Mouse (Mus musculus): Measurements from ENCODE around the gene Klhdc8a. TPM values are rescaled to one million over a fixed set of nuclear protein-coding genes. Genes with fewer than 3 reads are reported as not detected.
A peak's percentile ranks its signal among the peaks of the same experiment; 100 is the strongest.

Gene Klhdc8a
- polyA plus RNA-seq, 1 experiment from 2014 or later: 0.47 TPM

GRCm38 (mm10) chr1:132308674-132309073 is 10.2 kb downstream of the Klhdc8a start:
- no peaks in the 10 kb centered on the region for H3K9me3 ChIP-seq
- no peak overlapping the region for H3K27ac ChIP-seq
- no peaks in the 10 kb centered on the region for H3K27me3 ChIP-seq
- no peaks in the 10 kb centered on the region for H3K4me1 ChIP-seq
- WGBS: 90% methylated on average over 7 of the region's 7 CpGs
- no peak overlapping the region for H3K4me2 ChIP-seq (replicated peaks)
- H3K9ac ChIP-seq: no peak overlapping the region
- no peak for ATAC-seq (ENCODE audit: insufficient number of reproducible peaks, insufficient read depth, low FRiP score, low TSS enrichment)
- H3K36me3 ChIP-seq: no peaks in the 10 kb centered on the region
- H3K4me3 ChIP-seq: no peak overlapping the region

- H3K9ac ChIP-seq: no peak overlapping the region
- H3K9me3 ChIP-seq: no peaks in the 10 kb centered on the region
- no peak overlapping the region for H3K4me3 ChIP-seq
- WGBS: 63% methylated on average over 7 of the region's 7 CpGs
- H3K27ac ChIP-seq: no peak overlapping the region
- ATAC-seq (ENCODE audit: insufficient number of reproducible peaks, insufficient read depth, low FRiP score, low TSS enrichment): no peak
- H3K4me1 ChIP-seq: no peaks in the 10 kb centered on the region
- peaks cover 10% of the 10 kb centered on the region; the same call in 1 of the 2 replicates for H3K27me3 ChIP-seq
- H3K4me2 ChIP-seq (replicated peaks): no peak overlapping the region
- H3K36me3 ChIP-seq: no peaks in the 10 kb centered on the region
Measured at GRCm38 (mm10) chr1:132310754-132311153, 12.3 kb downstream of the Klhdc8a start.

- Histone ChIP-seq H3K36me3 (no peaks in the 10 kb centered on the region), H3K4me3 (no peak overlapping the region), H3K4me1 (no peaks in the 10 kb centered on the region), H3K9ac (no peak overlapping the region), H3K4me2 (replicated peaks) (no peak overlapping the region), H3K27me3 (peaks cover 15% of the 10 kb centered on the region), H3K9me3 (no peaks in the 10 kb centered on the region), H3K27ac (no peak overlapping the region)
- no peak for ATAC-seq (ENCODE audit: insufficient number of reproducible peaks, insufficient read depth, low FRiP score, low TSS enrichment)
- 74% methylated on average over 10 of the region's 10 CpGs for WGBS
Measured at GRCm38 (mm10) chr1:132311174-132311859, 12.9 kb downstream of the Klhdc8a start.

GRCm38 (mm10) chr1:132312043-132312442 is 13.6 kb downstream of the Klhdc8a start:
- WGBS: 70% methylated on average over 2 of the region's 2 CpGs

GRCm38 (mm10) chr1:132312703-132313102 is 14.3 kb downstream of the Klhdc8a start:
- Histone ChIP-seq H3K27me3 (peaks cover 29% of the 10 kb centered on the region), H3K4me2 (replicated peaks) (no peak overlapping the region), H3K27ac (no peak overlapping the region), H3K4me1 (no peaks in the 10 kb centered on the region), H3K36me3 (no peaks in the 10 kb centered on the region), H3K9ac (no peak overlapping the region), H3K4me3 (no peak overlapping the region), H3K9me3 (no peaks in the 10 kb centered on the region)
- 65% methylated on average over 3 of the region's 3 CpGs for WGBS
- ATAC-seq (ENCODE audit: insufficient number of reproducible peaks, insufficient read depth, low FRiP score, low TSS enrichment): no peak

More at GRCm38 (mm10) chr1:132312043-132312442, 13.6 kb downstream of the Klhdc8a start:
- H3K27ac ChIP-seq: no peak overlapping the region
- peaks cover 22% of the 10 kb centered on the region for H3K27me3 ChIP-seq
- ATAC-seq (ENCODE audit: insufficient number of reproducible peaks, insufficient read depth, low FRiP score, low TSS enrichment): no peak
- no peaks in the 10 kb centered on the region for H3K9me3 ChIP-seq
- H3K4me3 ChIP-seq: no peak overlapping the region
- no peaks in the 10 kb centered on the region for H3K4me1 ChIP-seq
- no peak overlapping the region for H3K4me2 ChIP-seq (replicated peaks)
- no peaks in the 10 kb centered on the region for H3K36me3 ChIP-seq
- no peak overlapping the region for H3K9ac ChIP-seq

GRCm38 (mm10) chr1:132315889-132316624 is 17.6 kb downstream of the Klhdc8a start, which contains the start of gene Nuak2:
TSS of gene Nuak2 (plus strand) at chr1:132316126.
- Histone ChIP-seq H3K36me3 (no peaks in the 10 kb centered on the region), H3K4me2 (replicated peaks) (peak within 1 kb of the TSS; percentile 97), H3K9ac (peak within 1 kb of the TSS; percentile 54), H3K27ac (no peak within 1 kb of the TSS), H3K4me3 (peak within 1 kb of the TSS; percentile 54), H3K4me1 (peaks cover 13% of the 10 kb centered on the region; the same call in 1 of the 2 replicates), H3K9me3 (no peaks in the 10 kb centered on the region), H3K27me3 (peaks cover 38% of the 10 kb centered on the region)
- ATAC-seq (ENCODE audit: insufficient number of reproducible peaks, insufficient read depth, low FRiP score, low TSS enrichment): peak; percentile 50; the same call in 1 of the 2 replicates
- WGBS: under 1% methylated on average over 67 of the region's 67 CpGs

GRCm38 (mm10) chr1:132316625-132316994 is 18.2 kb downstream of the Klhdc8a start:
- Histone ChIP-seq H3K9me3 (no peaks in the 10 kb centered on the region), H3K4me1 (peaks cover 13% of the 10 kb centered on the region; the same call in 1 of the 2 replicates), H3K4me2 (replicated peaks) (peak overlapping the region; percentile 97), H3K36me3 (no peaks in the 10 kb centered on the region), H3K27me3 (peaks cover 38% of the 10 kb centered on the region), H3K27ac (no peak overlapping the region), H3K4me3 (peak overlapping the region; percentile 54), H3K9ac (peak overlapping the region; percentile 54; the same call in 1 of the 2 replicates)
- ATAC-seq (ENCODE audit: insufficient number of reproducible peaks, insufficient read depth, low FRiP score, low TSS enrichment): no peak
- WGBS: 38% methylated on average over 7 of the region's 7 CpGs

- ATAC-seq (ENCODE audit: insufficient number of reproducible peaks, insufficient read depth, low FRiP score, low TSS enrichment): no peak
- WGBS: 66% methylated on average over 4 of the region's 4 CpGs
- Histone ChIP-seq H3K4me2 (replicated peaks) (peak overlapping the region; percentile 97), H3K4me1 (peaks cover 17% of the 10 kb centered on the region), H3K4me3 (no peak overlapping the region; the same call in 1 of the 2 replicates), H3K9me3 (no peaks in the 10 kb centered on the region), H3K36me3 (no peaks in the 10 kb centered on the region), H3K9ac (no peak overlapping the region), H3K27ac (no peak overlapping the region), H3K27me3 (peaks cover 38% of the 10 kb centered on the region)
Measured at GRCm38 (mm10) chr1:132317413-132317812, 19.0 kb downstream of the Klhdc8a start.

GRCm38 (mm10) chr1:132317894-132318863 is 19.8 kb downstream of the Klhdc8a start:
- Histone ChIP-seq H3K36me3 (no peaks in the 10 kb centered on the region), H3K9me3 (no peaks in the 10 kb centered on the region), H3K27ac (0 out of 2 replicates have a peak overlapping the region, but pooled peaks have one; percentile 36), H3K4me1 (peaks cover 25% of the 10 kb centered on the region), H3K9ac (no peak overlapping the region), H3K27me3 (peaks cover 38% of the 10 kb centered on the region), H3K4me3 (no peak overlapping the region), H3K4me2 (replicated peaks) (peak overlapping the region; percentile 97)
- 61% methylated on average over 8 of the region's 8 CpGs for WGBS
- no peak for ATAC-seq (ENCODE audit: insufficient number of reproducible peaks, insufficient read depth, low FRiP score, low TSS enrichment)

- Histone ChIP-seq H3K4me2 (replicated peaks) (no peak overlapping the region), H3K9ac (no peak overlapping the region), H3K9me3 (no peaks in the 10 kb centered on the region), H3K4me1 (peaks cover 27% of the 10 kb centered on the region), H3K36me3 (no peaks in the 10 kb centered on the region), H3K27ac (peak overlapping the region; percentile 36; the same call in 1 of the 2 replicates), H3K27me3 (peaks cover 38% of the 10 kb centered on the region), H3K4me3 (no peak overlapping the region)
- no peak for ATAC-seq (ENCODE audit: insufficient number of reproducible peaks, insufficient read depth, low FRiP score, low TSS enrichment)
- 56% methylated on average over 5 of the region's 5 CpGs for WGBS
Measured at GRCm38 (mm10) chr1:132319242-132319641, 20.8 kb downstream of the Klhdc8a start.
